Mouse (Mus musculus) embryo, embryonic 10.5 days (tissue): ENCODE data around the gene Rccd1.

Source experiments
- DNase-seq: peaks from one replicate; pipeline ENCODE4 v3.0.0-alpha.2; 2015; ENCODE audit warnings: low spot score

Rccd1 gene

GRCm38 (mm10) chr7:80298754-80299153, 25.5 kb downstream of the Rccd1 start:
- no peak for DNase-seq

GRCm38 (mm10) chr7:80297041-80297440, 27.2 kb downstream of the Rccd1 start:
- DNase-seq: no peak

GRCm38 (mm10) chr7:80296462-80296861, 27.8 kb downstream of the Rccd1 start:
- no peak for DNase-seq

DNA sequence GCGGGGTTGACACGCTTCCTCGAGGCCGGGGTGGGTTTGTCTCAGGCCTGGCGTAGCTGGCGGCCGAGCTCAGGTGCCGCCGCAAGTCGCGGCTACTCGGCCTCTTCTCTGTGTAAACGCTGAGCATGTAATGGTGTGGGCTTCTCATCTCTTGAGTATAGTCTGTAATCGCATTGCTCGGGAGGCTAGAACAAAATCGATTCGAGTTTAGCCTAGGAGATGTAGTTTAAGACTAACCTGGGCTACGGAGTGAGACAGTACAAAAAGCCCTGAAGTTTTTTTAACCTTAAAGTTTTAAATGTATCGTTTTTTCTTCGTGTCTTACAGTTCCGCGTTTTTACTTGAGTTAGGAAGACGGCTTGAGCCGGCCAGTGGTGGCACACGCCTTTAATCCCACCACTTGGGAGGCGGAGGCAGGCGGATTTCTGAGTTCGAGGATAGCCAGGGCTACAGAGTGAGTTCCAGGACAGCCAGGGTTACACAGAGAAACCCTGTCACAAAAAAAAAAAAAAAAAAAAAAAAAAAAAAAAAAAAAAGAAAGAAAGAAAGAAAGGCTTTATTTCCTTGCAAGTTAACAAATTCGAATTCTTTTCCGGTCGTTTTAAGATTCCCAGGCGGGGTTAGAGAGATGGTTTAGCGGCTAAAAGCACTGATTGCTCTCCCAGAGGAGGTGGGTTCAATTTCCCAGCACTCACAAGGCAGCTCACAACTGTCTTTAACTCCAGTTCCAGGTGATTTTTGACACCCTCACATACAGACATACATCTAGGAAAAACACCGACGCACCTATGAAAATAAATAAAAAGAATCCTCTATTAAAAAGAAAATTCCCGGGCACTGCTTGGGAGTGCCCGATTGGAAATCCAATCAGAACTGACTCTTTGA, 29.2 kb downstream of the Rccd1 start:
- DNase-seq: peak; percentile 71

GRCm38 (mm10) chr7:80294062-80294763, 30.0 kb downstream of the Rccd1 start, which contains the start of gene Prc1:
Gene Prc1 (plus strand): TSS chr7:80294450.
- peak; percentile 99 for DNase-seq

DNA sequence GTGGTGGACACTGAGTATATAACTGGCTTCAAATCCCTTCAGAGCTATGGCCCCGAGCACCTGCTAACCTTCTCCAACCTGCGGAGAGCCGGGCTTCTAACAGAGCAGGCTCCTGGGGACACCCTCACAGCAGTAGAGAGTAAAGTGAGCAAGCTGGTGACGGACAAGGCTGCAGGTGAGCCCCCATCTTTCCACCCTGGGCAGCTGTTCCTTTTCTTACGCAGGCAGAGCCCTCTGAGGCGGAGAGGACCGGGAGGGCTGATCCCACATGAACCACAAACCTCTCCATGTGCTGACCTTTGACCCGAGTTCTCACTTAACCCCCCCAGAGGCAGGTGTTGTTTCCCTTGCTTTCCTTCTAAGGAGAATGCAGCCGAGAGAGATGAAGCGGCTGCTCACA, 36.5 kb downstream of the Rccd1 start:
- no peak for DNase-seq

- no peak for DNase-seq
Measured at GRCm38 (mm10) chr7:80285725-80286124, 38.5 kb downstream of the Rccd1 start.

GRCm38 (mm10) chr7:80284391-80284790, 39.9 kb downstream of the Rccd1 start:
- no peak for DNase-seq

- DNase-seq: no peak
Measured at GRCm38 (mm10) chr7:80283226-80283918, 40.9 kb downstream of the Rccd1 start.

DNA sequence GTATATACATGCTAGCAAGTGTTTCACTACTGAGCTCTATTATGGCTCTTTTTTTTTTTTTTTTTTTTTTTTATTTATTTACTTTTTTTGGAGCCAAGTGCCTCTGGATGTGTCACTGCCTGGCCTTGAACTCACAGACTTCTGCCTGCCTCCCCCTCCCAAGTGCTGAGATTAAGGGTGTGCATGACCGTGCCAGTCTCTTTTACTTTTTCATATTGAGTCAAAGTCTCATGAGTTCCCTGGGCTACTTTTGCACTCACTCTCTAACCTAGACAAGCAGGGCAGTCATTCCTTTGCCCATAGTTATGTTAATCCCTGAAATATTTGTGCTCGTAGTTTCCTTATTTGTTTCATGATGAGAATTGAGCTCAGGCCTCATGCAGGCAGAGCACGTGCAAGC, 42.6 kb downstream of the Rccd1 start:
- no peak for DNase-seq

DNA sequence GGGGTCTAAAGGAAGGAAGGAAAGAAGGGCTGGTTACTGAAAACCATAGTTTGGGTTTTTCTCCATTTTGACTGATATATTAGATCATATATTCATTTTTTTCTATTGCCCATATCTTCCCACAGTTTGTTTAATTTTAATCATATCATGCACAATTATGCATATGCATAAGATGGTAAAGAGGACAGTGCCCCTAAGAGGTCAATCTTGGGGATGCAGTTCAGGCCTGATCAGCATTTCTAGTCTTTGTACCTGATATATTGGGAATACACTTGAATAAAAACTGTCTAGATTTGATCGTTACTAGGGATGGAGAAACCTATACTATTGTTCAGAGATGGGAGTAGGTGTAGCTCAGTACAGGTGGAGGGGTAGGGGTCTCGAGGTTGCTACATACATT, 43.3 kb downstream of the Rccd1 start:
- no peak for DNase-seq

DNA sequence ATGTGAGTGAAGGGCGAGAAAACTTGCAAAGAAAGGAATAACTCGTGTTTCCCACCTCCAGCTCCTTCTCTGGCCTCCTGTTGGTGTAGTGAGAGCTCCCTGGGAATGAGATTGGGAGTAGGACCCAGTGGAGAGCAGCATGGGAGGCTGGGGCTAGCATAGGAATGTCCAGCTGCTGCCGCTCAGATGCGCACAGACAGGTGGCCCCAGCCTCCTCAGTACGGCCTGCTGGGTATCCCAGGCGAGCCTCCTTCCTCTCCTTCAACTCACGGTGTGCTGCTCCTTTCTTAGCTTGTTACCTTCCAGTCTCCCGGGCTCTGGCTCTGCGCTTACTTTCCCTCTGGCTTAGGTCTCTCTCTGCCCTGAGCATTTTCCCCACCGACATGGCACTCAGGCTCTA, 44.2 kb downstream of the Rccd1 start:
- no peak for DNase-seq

DNA sequence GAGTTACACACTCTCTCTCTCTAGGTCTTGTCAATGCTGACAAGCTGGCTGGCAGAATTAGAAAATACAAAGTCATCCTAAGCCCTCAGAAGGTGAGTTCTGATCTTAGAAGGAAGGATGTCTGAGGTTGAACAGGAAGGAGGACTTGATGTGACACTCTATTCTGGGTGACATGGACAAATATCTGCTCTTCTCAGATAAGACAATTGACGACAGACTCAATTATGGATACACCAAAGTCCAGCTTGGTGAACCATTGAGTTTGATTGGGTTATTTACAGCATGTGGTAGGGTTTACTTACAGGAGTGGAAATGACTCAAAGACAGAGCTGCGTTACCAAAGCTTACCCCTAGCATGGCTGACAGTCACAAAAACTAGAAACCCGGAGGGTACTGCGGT, 47.9 kb downstream of the Rccd1 start:
- DNase-seq: no peak

GRCm38 (mm10) chr7:80273456-80273855, 50.8 kb downstream of the Rccd1 start:
- no peak for DNase-seq

DNA sequence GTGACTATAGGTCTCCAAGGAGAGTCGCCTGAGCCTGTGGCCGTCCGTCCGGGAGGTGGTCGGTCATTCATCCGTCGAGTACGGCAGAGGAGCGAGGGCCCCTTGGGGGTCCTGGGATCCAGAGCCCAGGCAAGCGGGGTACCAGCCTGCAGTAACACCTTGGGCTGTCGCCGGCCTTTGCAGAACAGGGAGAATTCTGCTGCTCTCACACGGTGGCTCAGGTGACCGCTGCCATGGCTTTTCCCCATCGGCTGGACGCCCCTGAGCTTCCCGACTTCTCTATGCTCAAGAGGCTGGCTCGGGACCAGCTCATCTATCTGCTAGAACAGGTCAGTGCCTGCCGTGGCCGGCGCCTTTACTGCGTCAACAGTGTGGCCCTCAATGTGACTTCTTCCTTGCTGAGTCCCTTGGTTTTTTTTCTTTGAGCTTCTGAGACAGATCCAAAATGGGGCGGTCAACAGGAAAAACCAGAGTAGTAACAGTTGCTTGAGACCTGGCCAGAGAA, 54.5 kb downstream of the Rccd1 start:
- peak; percentile 37 for DNase-seq

DNA sequence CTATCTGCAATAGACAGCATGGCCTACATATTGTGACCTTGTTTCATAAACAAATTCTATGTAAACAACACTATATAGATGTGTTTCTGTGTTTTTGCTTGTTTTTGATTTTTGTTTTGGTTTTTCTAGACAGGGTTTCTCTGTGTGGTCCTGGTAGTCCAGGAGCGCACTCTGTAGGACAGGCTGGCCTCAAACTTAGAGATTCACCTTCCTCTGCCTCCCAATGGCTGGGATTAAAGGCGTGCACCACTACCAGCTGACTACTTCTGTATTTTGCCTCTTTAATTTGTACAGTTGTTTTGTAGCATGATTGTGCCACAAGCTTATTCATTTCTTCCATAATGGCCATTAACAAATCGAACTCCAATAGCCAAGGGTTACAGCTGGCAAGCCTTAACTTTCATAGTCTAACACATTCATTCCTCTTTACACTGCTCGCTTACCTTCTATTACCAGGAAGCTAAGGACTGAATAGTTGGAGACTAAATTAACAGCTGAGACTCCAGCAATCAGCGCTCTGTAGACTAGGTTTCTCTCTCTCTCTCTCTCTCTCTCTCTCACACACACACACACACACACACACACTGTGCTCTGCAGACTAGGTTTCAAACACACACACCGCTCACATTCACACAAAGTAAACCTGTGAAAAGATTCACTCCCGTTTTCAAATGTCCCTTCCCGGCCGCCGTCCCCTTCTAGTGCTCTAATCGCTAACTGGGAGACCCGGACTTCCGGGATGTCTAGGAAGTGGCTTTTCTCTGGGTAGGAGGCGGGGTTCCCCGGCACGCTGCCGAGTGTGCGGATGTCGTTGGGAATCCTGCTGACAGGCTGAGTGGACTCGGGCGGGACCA, 55.1 kb downstream of the Rccd1 start, which contains the start of gene Vps33b:
Gene Vps33b, plus strand, starts transcription at position 753 of the 854 bp plus-strand sequence.
- DNase-seq: peak; percentile 98

- no peak for DNase-seq
Measured at GRCm38 (mm10) chr7:80267764-80268163, 56.5 kb downstream of the Rccd1 start.

DNA sequence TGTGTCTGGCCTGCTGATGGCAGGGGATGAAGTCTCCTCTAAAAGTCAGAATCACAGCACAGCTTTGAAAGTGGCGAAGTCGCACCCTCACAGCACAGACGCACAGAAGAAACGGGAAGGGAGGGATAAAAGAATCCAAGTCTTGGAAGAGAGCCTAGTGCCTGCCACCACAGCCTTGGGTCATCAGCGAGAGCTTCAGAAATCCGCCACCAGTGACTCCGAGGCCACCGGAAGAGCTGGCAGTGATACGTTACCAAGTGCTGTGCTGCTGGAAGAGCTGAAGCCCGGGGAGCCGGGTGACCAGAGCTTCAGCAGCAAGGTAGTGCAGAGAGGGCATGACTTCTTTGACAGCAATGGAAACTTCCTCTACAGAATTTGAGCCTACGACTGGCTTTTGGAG, 59.6 kb downstream of the Rccd1 start:
- DNase-seq: no peak

DNA sequence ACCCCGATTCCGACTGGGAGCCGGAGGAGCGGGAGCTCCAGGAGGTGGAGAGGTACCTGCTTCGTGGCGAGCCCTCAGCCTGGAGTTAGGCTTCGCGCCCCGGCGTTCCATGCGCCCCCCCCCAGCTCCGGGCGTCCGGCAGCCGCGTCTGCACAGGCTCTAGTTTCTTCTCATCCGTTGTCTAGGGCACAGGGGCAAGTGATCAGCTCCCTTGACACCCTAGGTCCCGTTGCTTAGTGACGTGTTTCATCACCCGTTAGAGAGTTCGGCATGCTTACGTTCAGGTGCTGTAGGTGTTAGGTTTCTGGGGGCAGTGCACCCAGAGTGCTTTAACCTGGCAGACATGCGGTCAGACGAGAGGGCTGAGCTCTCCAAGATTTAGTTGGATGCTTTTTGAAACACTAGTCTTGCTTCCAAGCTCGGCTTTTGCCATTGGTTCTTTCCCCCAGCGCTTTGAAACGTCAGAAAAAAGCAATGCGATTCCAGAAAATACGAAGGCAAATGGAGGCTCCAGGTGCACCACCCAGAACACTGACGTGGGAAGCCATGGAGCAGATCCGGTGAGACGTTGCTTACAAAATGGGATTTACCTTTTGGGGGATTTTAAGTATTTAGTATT, 62.8 kb downstream of the Rccd1 start:
- DNase-seq: peak; percentile 38

DNA sequence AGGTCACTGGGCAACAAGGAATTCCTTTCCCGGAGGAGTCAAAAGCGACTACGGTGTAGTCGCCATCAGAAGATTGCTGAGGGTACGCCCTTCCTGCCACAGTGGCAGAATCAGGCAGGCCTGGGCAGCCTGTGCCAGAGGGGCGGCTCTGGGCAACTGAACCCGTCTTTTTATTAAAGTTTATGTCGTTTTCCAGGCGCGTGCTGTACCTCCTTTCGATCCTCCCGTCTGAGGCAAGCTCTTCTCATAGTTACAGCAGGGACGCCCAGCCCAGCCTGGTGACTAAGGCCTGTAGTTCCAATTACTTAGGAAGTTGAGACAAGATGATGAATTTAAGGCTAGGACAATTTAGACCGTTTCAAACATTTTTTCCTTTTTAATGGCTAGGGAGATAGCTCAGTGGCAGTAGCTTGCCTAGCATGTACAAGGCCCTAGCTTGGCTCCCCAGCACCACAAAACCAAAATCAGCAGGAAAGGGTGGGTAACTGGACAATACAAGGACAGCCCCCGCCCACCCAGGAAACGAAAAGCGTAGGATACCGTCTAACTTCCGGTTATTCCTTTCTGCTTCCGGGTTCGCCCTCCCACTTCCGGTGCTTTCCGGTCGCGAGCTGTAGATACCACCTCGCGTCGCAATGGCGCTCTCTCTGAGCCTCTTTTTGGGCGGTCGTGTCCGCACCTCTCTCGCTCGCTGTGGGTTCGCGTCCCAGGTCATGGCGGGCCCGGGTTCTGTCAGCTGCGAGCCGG, 63.5 kb downstream of the Rccd1 start, which contains the start of gene Ngrn:
Gene Ngrn, plus strand, starts transcription at position 591 of the 747 bp plus-strand sequence.
- DNase-seq: peak; percentile 95
